Mouse (Mus musculus) heart, embryonic 12.5 days (tissue): ENCODE data around the gene Eif4a3. TPM values are rescaled to one million over a fixed set of nuclear protein-coding genes. Genes with fewer than 3 reads are reported as not detected.

ENCODE experiments used
- polyA plus RNA-seq: library from polyadenylated mRNA; unstranded; fragments of >200 nt; fragmentation: Nextera tagmentation; extraction: Ambion mirVana; gene quantifications from 2 replicates; pipeline ENCODE4 v1.2.1, GENCODE M21; 2016

The Eif4a3 gene
- polyA plus RNA-seq, 1 experiment from 2014 or later = 270 TPM

Other genes with a start within 250 kb of the Eif4a3 start
- gene Cbx4, start 213.9 kb downstream of the Eif4a3 start, polyA plus RNA-seq = 13.2 and 14.9 TPM in 2 replicates
- gene Tbc1d16, start 71.6 kb downstream of the Eif4a3 start, polyA plus RNA-seq = 7.4 and 7.5 TPM in 2 replicates
- gene Ccdc40, start 71.5 kb downstream of the Eif4a3 start, polyA plus RNA-seq = 3.1 and 3.7 TPM in 2 replicates
- gene Gaa, start 32.2 kb downstream of the Eif4a3 start, polyA plus RNA-seq = 116 and 117 TPM in 2 replicates
- gene Card14, start 7.7 kb upstream of the Eif4a3 start, polyA plus RNA-seq = 0.49 and 0.51 TPM in 2 replicates
- gene Sgsh, start 55.4 kb upstream of the Eif4a3 start, polyA plus RNA-seq = 7.3 and 7.5 TPM in 2 replicates
- 9.8 and 10.8 TPM in 2 replicates for gene Slc26a11, start 55.5 kb upstream of the Eif4a3 start, polyA plus RNA-seq
- 8.0 and 8.5 TPM in 2 replicates for gene Rnf213, start 93.0 kb upstream of the Eif4a3 start, polyA plus RNA-seq
- gene Endov, start 191.3 kb upstream of the Eif4a3 start, polyA plus RNA-seq = 12.9 and 14.7 TPM in 2 replicates
- 1.8 and 2.1 TPM in 2 replicates for gene Nptx1, start 247.7 kb upstream of the Eif4a3 start, polyA plus RNA-seq